Mouse (Mus musculus) myocyte (in vitro differentiated cells): ENCODE data around the gene Asb17. TPM values are rescaled to one million over a fixed set of nuclear protein-coding genes. Genes with fewer than 3 reads are reported as not detected.

Source experiments
- H3K27me3 ChIP-seq: one replicate; pipeline ENCODE4 v1.6.1; 2011; ENCODE audit not compliant: control insufficient read depth, insufficient read depth, insufficient read length
- H3K36me3 ChIP-seq: one replicate; pipeline ENCODE4 v1.6.1; 2011; ENCODE audit not compliant: control insufficient read depth, insufficient read depth
- H3K4me2 ChIP-seq: one replicate; pipeline ENCODE4 v1.6.1; 2011; ENCODE audit warnings: low read depth, control low read depth
- H3K4me3 ChIP-seq: one replicate; pipeline ENCODE4 v1.5.1; 2011; ENCODE audit warnings: mild to moderate bottlenecking, control low read depth, moderate library complexity
- H3K79me2 ChIP-seq: one replicate; pipeline ENCODE4 v1.6.1; 2011; ENCODE audit not compliant: control insufficient read depth, insufficient read depth
- H3ac ChIP-seq: one replicate; pipeline ENCODE4 v1.6.1; 2011; ENCODE audit not compliant: control insufficient read depth, insufficient read length
- CEBPB ChIP-seq: IDR thresholded peaks from 2 replicates; pipeline ENCODE4 v1.6.1; 2011; ENCODE audit warnings: mild to moderate bottlenecking, moderate library complexity; ENCODE audit not compliant: poor library complexity, insufficient read depth, severe bottlenecking
- E2F4 ChIP-seq: IDR thresholded peaks from one replicate; pipeline ENCODE4 v1.6.1; 2011; ENCODE audit warnings: mild to moderate bottlenecking, control low read depth, moderate library complexity; ENCODE audit not compliant: insufficient read depth
- MAX ChIP-seq: IDR thresholded peaks from one replicate; pipeline ENCODE4 v1.6.1; 2011; ENCODE audit warnings: low read depth, mild to moderate bottlenecking, control low read depth
- MYOD1 ChIP-seq, 3 experiments: IDR thresholded peaks; one replicate each; pipeline ENCODE4 v1.6.1; 2011; ENCODE audit warnings: control low read depth in 2 of 3, low read depth in 2 of 3, mild to moderate bottlenecking in 2 of 3, moderate library complexity in 1 of 3; ENCODE audit not compliant: insufficient read length in 2 of 3, control insufficient read depth in 1 of 3
- MYOG ChIP-seq, 3 experiments: IDR thresholded peaks; one replicate each; pipeline ENCODE4 v1.6.1; 2011; ENCODE audit warnings: control low read depth in 2 of 3, low read depth in 2 of 3, mild to moderate bottlenecking in 2 of 3; ENCODE audit not compliant: insufficient read length in 2 of 3, control insufficient read depth in 1 of 3, insufficient read depth in 1 of 3
- POLR2A ChIP-seq: IDR thresholded peaks from one replicate; pipeline ENCODE4 v1.6.1; 2011; ENCODE audit warnings: low read depth, mild to moderate bottlenecking, control low read depth, moderate library complexity; ENCODE audit not compliant: insufficient read length
- POLR2AphosphoS2 ChIP-seq: IDR thresholded peaks from one replicate; pipeline ENCODE4 v1.6.1; 2011; ENCODE audit warnings: low read depth, control low read depth; ENCODE audit not compliant: insufficient read length
- REST ChIP-seq: IDR thresholded peaks from one replicate; pipeline ENCODE4 v1.6.1; 2011; ENCODE audit warnings: mild to moderate bottlenecking, control low read depth, moderate library complexity; ENCODE audit not compliant: insufficient read depth, insufficient read length
- SRF ChIP-seq: IDR thresholded peaks from one replicate; pipeline ENCODE4 v1.6.1; 2011; ENCODE audit warnings: low read depth; ENCODE audit not compliant: control insufficient read depth, insufficient read length
- TCF12 ChIP-seq: IDR thresholded peaks from one replicate; pipeline ENCODE4 v1.6.1; 2011; ENCODE audit warnings: mild to moderate bottlenecking, control low read depth; ENCODE audit not compliant: poor library complexity, insufficient read depth, severe bottlenecking
- TCF3 ChIP-seq: IDR thresholded peaks from one replicate; pipeline ENCODE4 v1.6.1; 2011; ENCODE audit warnings: low read depth, control low read depth; ENCODE audit not compliant: insufficient read length
- USF1 ChIP-seq: IDR thresholded peaks from one replicate; pipeline ENCODE4 v1.6.1; 2011; ENCODE audit warnings: low read depth, mild to moderate bottlenecking, control low read depth, moderate library complexity
- polyA plus RNA-seq: library from polyadenylated mRNA; unstranded; fragments of >200 nt; fragmentation: generic; extraction: Trizol; gene quantifications from one replicate; pipeline ENCODE4 v1.2.1, GENCODE M21; 2012; ENCODE audit warnings: missing spikeins

Gene Asb17
- polyA plus RNA-seq, 1 experiment, result not detected

- Histone ChIP-seq H3K4me2 (no peak overlapping the region), H3K79me2 (no peaks in the 10 kb centered on the region)
- TF ChIP-seq USF1 (no peak), CEBPB (no peak), TCF12 (no peak), TCF3 (no peak), MYOD1 (IDR thresholded peaks at IDR 0.05; ENCODE audit: control insufficient read depth in 1 of 3, insufficient read length in 2 of 3, low read depth in 2 of 3) (no peak), POLR2AphosphoS2 (no peak), E2F4 (no peak), REST (no peak), MAX (no peak), MYOG (IDR thresholded peaks at IDR 0.05; ENCODE audit: control insufficient read depth in 1 of 3, insufficient read depth in 1 of 3, insufficient read length in 2 of 3, low read depth in 2 of 3) (no peak), SRF (no peak), POLR2A (no peak)
Measured at GRCm38 (mm10) chr3:153802640-153803039, 41.4 kb upstream of the Asb17 start.

DNA sequence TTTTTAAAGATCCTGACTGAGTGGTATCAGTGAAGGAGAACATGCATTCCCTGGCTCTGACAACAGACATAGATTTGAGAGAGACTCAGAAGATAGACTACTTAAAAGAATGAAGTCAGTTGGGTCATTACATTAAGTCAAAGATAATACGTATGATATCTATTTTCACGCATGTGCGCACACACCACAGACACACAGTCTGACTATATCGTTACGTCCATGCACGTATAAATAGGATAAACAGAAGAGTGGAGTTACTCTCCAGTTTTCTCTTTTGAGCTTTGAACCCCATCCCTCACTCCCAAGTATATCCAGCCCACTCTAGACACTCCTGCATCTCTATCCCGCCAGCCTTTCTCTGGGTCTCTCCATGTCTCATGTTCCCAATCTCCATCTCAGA lies 40.0 kb upstream of the Asb17 start:
- Histone ChIP-seq H3K36me3 (no peaks in the 10 kb centered on the region), H3K79me2 (no peaks in the 10 kb centered on the region), H3K4me2 (no peak overlapping the region), H3ac (no peak overlapping the region), H3K27me3 (no peaks in the 10 kb centered on the region), H3K4me3 (no peak overlapping the region)
- TF ChIP-seq USF1 (no peak), TCF12 (no peak), POLR2AphosphoS2 (no peak), E2F4 (no peak), REST (no peak), TCF3 (no peak), MYOD1 (IDR thresholded peaks at IDR 0.05; ENCODE audit: control insufficient read depth in 1 of 3, insufficient read length in 2 of 3, low read depth in 2 of 3) (no peak), MAX (no peak), POLR2A (no peak), SRF (no peak), MYOG (IDR thresholded peaks at IDR 0.05; ENCODE audit: control insufficient read depth in 1 of 3, insufficient read depth in 1 of 3, insufficient read length in 2 of 3, low read depth in 2 of 3) (no peak), CEBPB (no peak)

More at GRCm38 (mm10) chr3:153802640-153803039, 41.4 kb upstream of the Asb17 start:
- Histone ChIP-seq H3K36me3 (no peaks in the 10 kb centered on the region), H3ac (no peak overlapping the region), H3K4me3 (no peak overlapping the region), H3K27me3 (no peaks in the 10 kb centered on the region)

GRCm38 (mm10) chr3:153806077-153806772 lies 37.8 kb upstream of the Asb17 start:
- TF ChIP-seq TCF12 (no peak), SRF (no peak), REST (no peak), MYOG (IDR thresholded peaks at IDR 0.05; ENCODE audit: control insufficient read depth in 1 of 3, insufficient read depth in 1 of 3, insufficient read length in 2 of 3, low read depth in 2 of 3) (no peak), CEBPB (no peak), USF1 (no peak)
- no peaks in the 10 kb centered on the region for H3K27me3 ChIP-seq
- no peaks in the 10 kb centered on the region for H3K79me2 ChIP-seq
- H3K4me2 ChIP-seq, result no peak overlapping the region
- H3ac ChIP-seq, result no peak overlapping the region
- no peak overlapping the region for H3K4me3 ChIP-seq
- H3K36me3 ChIP-seq, result no peaks in the 10 kb centered on the region

DNA sequence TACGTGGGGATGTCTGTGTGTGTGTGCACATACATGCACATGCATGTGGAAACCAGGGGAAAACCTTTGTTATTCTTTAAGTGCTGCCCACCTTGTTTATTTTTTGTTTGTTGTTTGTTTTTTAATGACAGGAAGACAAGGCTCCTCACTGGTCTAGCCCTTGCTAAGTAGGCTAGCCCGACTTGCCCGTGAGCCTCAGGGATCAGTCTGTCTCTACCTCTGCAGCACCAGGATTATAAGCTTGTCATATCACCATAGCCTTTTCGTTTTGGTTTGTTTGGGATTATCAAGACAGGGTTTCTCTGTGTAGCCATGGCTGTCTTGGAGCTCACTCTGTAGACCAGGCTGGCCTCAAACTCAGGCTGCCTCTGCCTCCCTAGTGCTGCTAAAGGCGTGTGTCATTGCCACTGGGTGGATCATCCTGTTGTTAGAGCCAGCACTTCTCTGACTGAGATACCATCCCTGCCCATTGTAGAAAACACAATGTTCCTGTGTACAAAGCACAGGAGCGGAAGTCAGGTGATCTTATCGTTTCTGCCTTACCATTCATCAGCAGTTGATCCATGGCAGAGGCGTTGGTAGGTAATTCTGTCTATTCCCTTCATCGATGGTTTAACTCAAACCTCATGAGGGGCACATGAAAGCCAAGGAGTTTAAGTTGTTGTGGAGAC lies 37.1 kb upstream of the Asb17 start:
- no peak overlapping the region for H3ac ChIP-seq
- H3K79me2 ChIP-seq, result no peaks in the 10 kb centered on the region
- TF ChIP-seq CEBPB (no peak), USF1 (no peak), TCF12 (no peak), REST (no peak), MYOG (IDR thresholded peaks at IDR 0.05; ENCODE audit: control insufficient read depth in 1 of 3, insufficient read depth in 1 of 3, insufficient read length in 2 of 3, low read depth in 2 of 3) (no peak), E2F4 (no peak), POLR2AphosphoS2 (no peak), MAX (no peak)
- H3K27me3 ChIP-seq, result no peaks in the 10 kb centered on the region
- no peak overlapping the region for H3K4me2 ChIP-seq
- H3K4me3 ChIP-seq, result no peak overlapping the region
- H3K36me3 ChIP-seq, result no peaks in the 10 kb centered on the region
